Mouse (Mus musculus) thymus, postnatal 36 days (tissue): ENCODE measurements at regions not wholly inside any gene's neighbourhood (a gene's known extent, or its start where the extent isn't known, plus 50 kb on each side); places are given as distances from the start of the nearest gene placed in this dataset.

ENCODE experiments used
- DNase-seq, 2 experiments: peaks; one replicate each; pipeline ENCODE4 v3.0.0; 2022; ENCODE audit warnings: mixed read lengths in 2 of 2

DNA sequence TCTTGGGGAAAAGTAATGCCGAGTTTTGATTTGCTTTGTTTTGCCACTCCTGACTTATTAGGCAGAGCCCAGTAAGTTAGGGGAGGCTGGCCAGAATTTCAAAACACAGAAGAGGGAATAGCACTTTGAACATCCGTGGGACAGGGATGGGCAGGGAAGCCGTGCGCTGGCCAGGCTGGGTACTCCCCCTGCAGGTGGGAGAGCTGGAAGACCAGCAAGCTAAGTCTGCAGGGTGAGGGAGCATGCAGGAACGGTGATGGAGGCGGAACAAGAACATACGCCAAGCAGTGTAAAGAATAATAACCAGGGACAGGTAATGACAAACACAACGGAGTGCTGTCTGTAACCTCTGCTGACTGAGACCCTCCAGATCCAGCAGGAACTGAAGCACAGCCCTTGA lies 55.5 kb upstream of the Vps8 start:
- DNase-seq, result no peak

DNA sequence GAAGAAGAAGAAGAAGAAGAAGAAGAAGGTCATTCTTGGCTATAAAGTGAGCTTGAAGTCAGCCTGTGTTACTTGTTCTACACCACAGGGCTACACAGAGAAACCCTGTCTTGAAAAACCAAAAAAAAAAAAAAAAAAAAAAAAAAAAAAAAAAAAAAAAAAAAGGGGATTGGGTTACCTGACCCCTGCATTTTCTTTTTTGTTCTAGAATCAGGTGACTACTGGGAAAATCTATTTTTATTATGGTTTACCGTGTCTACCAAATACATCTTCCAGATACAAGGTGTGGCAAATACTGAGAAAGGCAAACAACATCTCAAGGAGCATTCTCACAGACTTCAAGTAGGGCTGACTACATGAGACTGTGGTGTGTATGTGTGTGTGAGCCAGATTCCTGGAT lies 54.1 kb upstream of the Vps8 start:
- DNase-seq, result no peak

DNA sequence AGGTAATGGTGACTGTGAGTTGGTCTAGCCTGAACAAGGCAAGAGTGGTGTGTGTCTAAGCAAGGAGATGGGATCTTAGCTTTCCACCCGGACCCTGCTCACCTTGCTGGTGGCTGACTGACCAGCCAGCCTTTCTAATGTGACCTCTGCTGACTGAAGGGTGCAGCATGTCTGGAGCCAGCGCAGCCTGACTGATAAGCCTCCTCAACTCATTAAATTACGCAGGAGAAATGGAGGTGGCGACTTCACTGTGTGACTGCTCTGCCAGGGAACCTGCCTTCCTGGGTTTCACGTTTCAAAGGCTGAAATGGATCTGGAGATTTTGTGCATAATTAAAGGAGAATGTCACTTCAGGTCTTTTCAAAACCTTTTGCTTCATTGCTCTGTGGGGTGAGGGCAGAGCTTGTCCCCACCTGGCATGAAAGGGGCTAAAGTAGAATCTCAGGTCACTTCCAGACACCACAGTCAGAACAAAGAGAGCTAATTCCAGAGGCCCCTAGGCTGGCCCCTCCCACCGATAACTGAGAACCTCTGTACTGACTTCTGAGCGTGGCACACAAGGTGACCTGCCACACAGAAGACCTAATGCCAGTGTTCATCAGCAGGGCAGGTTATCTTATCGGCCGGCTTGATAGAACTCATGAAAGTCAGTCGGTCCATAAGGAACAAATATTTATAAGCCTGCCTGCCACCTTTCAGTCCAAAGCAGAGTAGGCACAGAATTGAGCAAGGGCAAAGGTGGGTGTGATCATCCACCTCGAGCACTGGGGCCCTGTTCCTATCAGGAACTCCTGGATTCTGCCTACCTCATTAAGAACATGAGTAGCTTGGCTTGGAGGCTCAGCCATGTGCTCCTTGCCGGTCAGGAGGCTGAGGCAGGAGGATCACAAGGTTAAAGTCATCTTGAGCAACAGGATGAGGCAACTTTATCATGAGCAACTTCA lies 53.1 kb upstream of the Vps8 start:
- no peak for DNase-seq
